Comparison of ENCODE assay signal across 9 mouse cellular contexts in the genomic region with DNA sequence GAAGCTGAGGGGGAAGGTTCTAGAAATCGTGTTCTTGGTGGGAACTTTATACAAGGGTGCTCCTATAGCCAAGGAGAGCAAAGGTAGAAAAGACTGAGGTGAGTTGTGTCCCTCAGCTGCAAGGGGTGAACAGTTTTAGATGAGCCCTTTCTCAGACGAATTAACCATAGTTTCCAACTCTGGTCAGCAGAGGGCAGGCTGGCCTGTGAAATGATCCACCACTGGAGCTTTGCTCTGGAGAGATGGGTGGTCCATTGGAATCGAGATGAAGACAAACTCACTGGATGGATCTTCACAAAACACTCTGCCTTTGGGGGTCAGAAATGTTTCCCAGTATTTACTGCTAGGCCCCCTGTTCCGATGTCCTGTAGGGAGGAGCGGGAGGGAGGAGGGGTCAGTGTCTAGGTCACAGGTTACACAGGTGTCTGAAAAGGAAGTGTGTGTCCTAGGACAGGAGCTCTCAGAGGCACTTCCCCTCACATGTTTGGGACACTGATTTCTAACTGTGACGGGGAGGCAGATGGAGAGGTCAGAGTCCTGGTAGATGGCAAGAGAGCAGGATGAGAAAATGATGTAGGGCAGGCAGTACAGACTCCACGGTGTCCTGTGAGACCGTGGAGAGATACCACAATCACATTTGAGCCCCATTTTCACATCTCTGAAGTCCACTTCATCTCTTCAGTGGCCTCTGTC. TPM values are rescaled to one million over a fixed set of nuclear protein-coding genes. Genes with fewer than 3 reads are reported as not detected.
A peak's percentile ranks its signal among the peaks of the same experiment; 100 is the strongest.
DNase-seq lines count a peak whose midpoint lies in the region; ATAC-seq lines count a peak whose summit lies in the region.
"Had no signal": no experiment of that assay in that cellular context is flagged by ENCODE, and none has a peak within 500 bp of the region (broad histone marks: within the 10 kb centered on the region; RNA-seq: fewer than 3 reads in every experiment).

No protein-coding gene starts in this region.

- H3K36me3 ChIP-seq in midbrain, embryonic 12.5 days: no peaks in the 10 kb centered on the region
- no peaks in the 10 kb centered on the region for H3K36me3 ChIP-seq in midbrain, embryonic 13.5 days
- H3K36me3 ChIP-seq in forebrain, embryonic 11.5 days (ENCODE audit: control insufficient read depth, insufficient read depth, low read length): no peaks in the 10 kb centered on the region
- H3K36me3 ChIP-seq in hindbrain, embryonic 14.5 days (replicated peaks; ENCODE audit: control insufficient read depth, insufficient read depth): no peaks in the 10 kb centered on the region

- DNase-seq in brain, adult 2 months (ENCODE audit: low read depth, low spot score): peak; percentile 67
- DNase-seq in forebrain, embryonic 11.5 days (ENCODE audit: low spot score): peak; percentile 63
- DNase-seq in hindbrain, embryonic 14.5 days (ENCODE audit: low spot score): peak; percentile 82
- peak; percentile 56 to 60 for DNase-seq in layer of hippocampus, postnatal 36 days
- DNase-seq in thymus, postnatal 14 days: peak; percentile 37

- H3K4me2 ChIP-seq in midbrain, embryonic 12.5 days (replicated peaks): no peak overlapping the region
- no peak overlapping the region for H3K4me2 ChIP-seq in midbrain, embryonic 13.5 days (replicated peaks)
- H3K4me2 ChIP-seq in forebrain, embryonic 11.5 days (ENCODE audit: low read depth, low read length, severe bottlenecking): no peak overlapping the region
- no peak overlapping the region for H3K4me2 ChIP-seq in hindbrain, embryonic 14.5 days (replicated peaks)

- H3K9me3 ChIP-seq in midbrain, embryonic 12.5 days: no peaks in the 10 kb centered on the region
- no peaks in the 10 kb centered on the region for H3K9me3 ChIP-seq in midbrain, embryonic 13.5 days
- no peaks in the 10 kb centered on the region for H3K9me3 ChIP-seq in forebrain, embryonic 11.5 days (ENCODE audit: control insufficient read depth, low read length)
- no peaks in the 10 kb centered on the region for H3K9me3 ChIP-seq in hindbrain, embryonic 14.5 days (ENCODE audit: control insufficient read depth, low read length)

- ATAC-seq in midbrain, embryonic 12.5 days (ENCODE audit: low FRiP score, low read depth): 0 out of 2 replicates have a peak, but pooled peaks have one; percentile 34
- no peak for ATAC-seq in midbrain, embryonic 13.5 days
- no peak for ATAC-seq in forebrain, embryonic 11.5 days (replicated peaks; ENCODE audit: low FRiP score)
- peak; percentile 31; the same call in 1 of the 2 replicates for ATAC-seq in hindbrain, embryonic 14.5 days (ENCODE audit: low FRiP score)
- peak; percentile 57; the same call in 1 of the 2 replicates for ATAC-seq in megakaryocyte-erythroid progenitor cell, adult 5-6 weeks (replicated peaks; ENCODE audit: low FRiP score, low TSS enrichment, poor library complexity, severe bottlenecking)

- no peak overlapping the region for H3K4me3 ChIP-seq in midbrain, embryonic 12.5 days
- no peak overlapping the region for H3K4me3 ChIP-seq in midbrain, embryonic 13.5 days (replicated peaks)
- no peak overlapping the region for H3K4me3 ChIP-seq in forebrain, embryonic 11.5 days (ENCODE audit: low read depth, low read length)
- no peak overlapping the region for H3K4me3 ChIP-seq in hindbrain, embryonic 14.5 days (replicated peaks; ENCODE audit: low read length)

- H3K27ac ChIP-seq in midbrain, embryonic 12.5 days (replicated peaks): no peak overlapping the region
- H3K27ac ChIP-seq in midbrain, embryonic 13.5 days: no peak overlapping the region
- H3K27ac ChIP-seq in forebrain, embryonic 11.5 days (ENCODE audit: low read depth, low read length): no peak overlapping the region
- H3K27ac ChIP-seq in hindbrain, embryonic 14.5 days: no peak overlapping the region
- H3K27ac ChIP-seq: macrophage had no signal

- H3K9ac ChIP-seq in midbrain, embryonic 12.5 days (replicated peaks): no peak overlapping the region
- H3K9ac ChIP-seq in midbrain, embryonic 13.5 days (replicated peaks): no peak overlapping the region
- H3K9ac ChIP-seq in forebrain, embryonic 11.5 days (ENCODE audit: low read length): no peak overlapping the region
- no peak overlapping the region for H3K9ac ChIP-seq in hindbrain, embryonic 14.5 days

- no peaks in the 10 kb centered on the region for H3K4me1 ChIP-seq in midbrain, embryonic 12.5 days
- H3K4me1 ChIP-seq in midbrain, embryonic 13.5 days (replicated peaks): no peaks in the 10 kb centered on the region
- H3K4me1 ChIP-seq in forebrain, embryonic 11.5 days (replicated peaks; ENCODE audit: control insufficient read depth, insufficient read depth, low read length): no peaks in the 10 kb centered on the region
- H3K4me1 ChIP-seq in hindbrain, embryonic 14.5 days (replicated peaks; ENCODE audit: control insufficient read depth, insufficient read depth, low read length): no peaks in the 10 kb centered on the region

- H3K27me3 ChIP-seq in midbrain, embryonic 12.5 days: no peaks in the 10 kb centered on the region
- H3K27me3 ChIP-seq in midbrain, embryonic 13.5 days: no peaks in the 10 kb centered on the region
- H3K27me3 ChIP-seq in forebrain, embryonic 11.5 days (ENCODE audit: control insufficient read depth, insufficient read depth, low read length): no peaks in the 10 kb centered on the region
- no peaks in the 10 kb centered on the region for H3K27me3 ChIP-seq in hindbrain, embryonic 14.5 days (ENCODE audit: control insufficient read depth, insufficient read depth, low read length)

- WGBS in midbrain, embryonic 12.5 days: 44% methylated on average over 8 of the region's 8 CpGs
- 44% methylated on average over 8 of the region's 8 CpGs for WGBS in midbrain, embryonic 13.5 days
- 44% methylated on average over 8 of the region's 8 CpGs for WGBS in forebrain, embryonic 11.5 days
- 46% methylated on average over 8 of the region's 8 CpGs for WGBS in hindbrain, embryonic 14.5 days

RNA-seq across cellular contexts. Expression of gene Dnaja2, which starts 48.2 kb away (rescaled TPM):
- 160 and 164 TPM in 2 replicates for polyA plus RNA-seq in midbrain, embryonic 12.5 days (2016; fragmentation: Nextera tagmentation; extraction: Ambion mirVana)
- 172 and 183 TPM in 2 replicates for polyA plus RNA-seq in midbrain, embryonic 13.5 days (2015; fragmentation: Nextera tagmentation; extraction: Ambion mirVana)
- 193 and 215 TPM in 2 replicates for polyA plus RNA-seq in forebrain, embryonic 11.5 days (2014; fragmentation: Nextera tagmentation; extraction: Ambion mirVana)
- polyA plus RNA-seq in hindbrain, embryonic 14.5 days (2014; fragmentation: Nextera tagmentation; extraction: Ambion mirVana): 172 and 197 TPM in 2 replicates
- total RNA-seq in layer of hippocampus, postnatal 36 days (2021): 100 to 1,000 TPM; 184 to 213 TPM
- total RNA-seq in megakaryocyte-erythroid progenitor cell, adult 5-6 weeks (2014; fragmentation: Nextera tagmentation): 100 and 115 TPM in 2 replicates
- total RNA-seq in megakaryocyte-erythroid progenitor cell, adult 5-6 weeks (2017): 139 and 165 TPM in 2 replicates

Comparison
In these comparisons a context has a peak if more than half of its experiments do, and no peak if none do; other contexts are left out.
1. ATAC-seq: peak in midbrain, embryonic 12.5 days (single experiment), hindbrain, embryonic 14.5 days (single experiment) and megakaryocyte-erythroid progenitor cell, adult 5-6 weeks (single experiment); none in midbrain, embryonic 13.5 days (single experiment) and forebrain, embryonic 11.5 days (single experiment).
2. Peak in every context shown above with its lines, with median percentiles within 50 percentile points of each other: DNase-seq.